In genomic region chr9:70269349-70269748, GRCm38 (mm10) we compare ENCODE assay signal across 12 mouse cellular contexts.
DNase-seq lines count a peak whose midpoint lies in the region; ATAC-seq lines count a peak whose summit lies in the region.
"Had no signal": no experiment of that assay in that cellular context is flagged by ENCODE, and none has a peak within 500 bp of the region (broad histone marks: within the 10 kb centered on the region; RNA-seq: fewer than 3 reads in every experiment).

No protein-coding gene starts in this region.

- H3K27ac ChIP-seq in hindbrain, embryonic 11.5 days (ENCODE audit: low read depth, low read length) = peak overlapping the region; percentile 17; the same call in 1 of the 2 replicates
- no peak overlapping the region; the same call in 1 of the 2 replicates for H3K27ac ChIP-seq in hindbrain, embryonic 16.5 days (ENCODE audit: low read depth, low read length)
- peak overlapping the region; percentile 50; the same call in 1 of the 2 replicates for H3K27ac ChIP-seq in limb, embryonic 10.5 days
- H3K27ac ChIP-seq: embryonic facial prominence, embryonic 12.5 days had no signal

- H3K36me3 ChIP-seq in hindbrain, embryonic 11.5 days (ENCODE audit: control insufficient read depth, insufficient read depth, low read length) = no peaks in the 10 kb centered on the region
- H3K36me3 ChIP-seq in hindbrain, embryonic 16.5 days (ENCODE audit: control insufficient read depth, insufficient read depth, low read length) = no peaks in the 10 kb centered on the region
- H3K36me3 ChIP-seq in limb, embryonic 10.5 days = no peaks in the 10 kb centered on the region
- H3K36me3 ChIP-seq: embryonic facial prominence, embryonic 12.5 days; G1E; heart, embryonic 12.5 days had no signal

- H3K4me1 ChIP-seq in hindbrain, embryonic 11.5 days (replicated peaks; ENCODE audit: control insufficient read depth, insufficient read depth, low read length) = no peaks in the 10 kb centered on the region
- no peaks in the 10 kb centered on the region for H3K4me1 ChIP-seq in hindbrain, embryonic 16.5 days (ENCODE audit: control insufficient read depth, insufficient read depth, low read depth, low read length)
- H3K4me1 ChIP-seq in limb, embryonic 10.5 days = peaks cover 7% of the 10 kb centered on the region; the same call in 1 of the 2 replicates
- H3K4me1 ChIP-seq: embryonic facial prominence, embryonic 12.5 days had no signal

- no peaks in the 10 kb centered on the region for H3K27me3 ChIP-seq in hindbrain, embryonic 11.5 days (ENCODE audit: control insufficient read depth, insufficient read depth, low read length)
- no peaks in the 10 kb centered on the region for H3K27me3 ChIP-seq in hindbrain, embryonic 16.5 days (replicated peaks; ENCODE audit: control insufficient read depth, insufficient read depth, low read length)
- H3K27me3 ChIP-seq in limb, embryonic 10.5 days (ENCODE audit: low read depth, poor library complexity, severe bottlenecking) = no peaks in the 10 kb centered on the region
- H3K27me3 ChIP-seq: embryonic facial prominence, embryonic 12.5 days; heart, embryonic 12.5 days had no signal

- no peak for ATAC-seq in hindbrain, embryonic 11.5 days (ENCODE audit: low FRiP score)
- no peak for ATAC-seq in hindbrain, embryonic 16.5 days
- no peak for ATAC-seq in megakaryocyte progenitor cell, adult 5-6 weeks (replicated peaks; ENCODE audit: poor library complexity)

- H3K9me3 ChIP-seq in hindbrain, embryonic 11.5 days (ENCODE audit: control insufficient read depth, low read length) = no peaks in the 10 kb centered on the region
- H3K9me3 ChIP-seq in hindbrain, embryonic 16.5 days (ENCODE audit: control insufficient read depth, low read length) = no peaks in the 10 kb centered on the region
- no peaks in the 10 kb centered on the region for H3K9me3 ChIP-seq in limb, embryonic 10.5 days (replicated peaks)
- H3K9me3 ChIP-seq: embryonic facial prominence, embryonic 12.5 days; G1E; heart, embryonic 12.5 days had no signal

- peak; percentile 43 for DNase-seq in hindbrain, embryonic 11.5 days (ENCODE audit: low spot score)
- DNase-seq in right cerebral cortex, adult 18-20 months = peak; percentile 16
- no peak for DNase-seq in right cerebral cortex, adult 2 months (ENCODE audit: low spot score in 2 of 2)
- no peak for DNase-seq in limb, embryonic 10.5 days (ENCODE audit: low spot score)
- no peak for DNase-seq in ovary, adult 18-20 months (ENCODE audit: low spot score)
- no peak for DNase-seq in adipocyte (ENCODE audit: low spot score)
- DNase-seq: adrenal gland, postnatal 36 days had no signal

- H3K4me3 ChIP-seq in hindbrain, embryonic 11.5 days (ENCODE audit: low read depth, low read length) = no peak overlapping the region
- H3K4me3 ChIP-seq in hindbrain, embryonic 16.5 days (ENCODE audit: low read length) = no peak overlapping the region
- H3K4me3 ChIP-seq in limb, embryonic 10.5 days = no peak overlapping the region
- H3K4me3 ChIP-seq: embryonic facial prominence, embryonic 12.5 days; heart, embryonic 12.5 days had no signal

- no peak overlapping the region for H3K9ac ChIP-seq in hindbrain, embryonic 11.5 days (ENCODE audit: low read depth, low read length)
- H3K9ac ChIP-seq in hindbrain, embryonic 16.5 days (ENCODE audit: low read depth, low read length) = no peak overlapping the region
- H3K9ac ChIP-seq: embryonic facial prominence, embryonic 12.5 days; heart, embryonic 12.5 days had no signal

- H3K4me2 ChIP-seq in hindbrain, embryonic 11.5 days (replicated peaks; ENCODE audit: low read depth, low read length) = no peak overlapping the region
- H3K4me2 ChIP-seq in hindbrain, embryonic 16.5 days (ENCODE audit: low read length) = no peak overlapping the region
- H3K4me2 ChIP-seq: embryonic facial prominence, embryonic 12.5 days; heart, embryonic 12.5 days had no signal

- WGBS in hindbrain, embryonic 11.5 days = 33% methylated on average over 10 of the region's 10 CpGs
- 24% methylated on average over 10 of the region's 10 CpGs for WGBS in hindbrain, embryonic 16.5 days
- 88% methylated on average over 10 of the region's 10 CpGs for WGBS in limb, embryonic 10.5 days

Comparison
In these comparisons a context has a peak if more than half of its experiments do, and no peak if none do; other contexts are left out.
1. DNase-seq: peak in hindbrain, embryonic 11.5 days (single experiment) and right cerebral cortex, adult 18-20 months (single experiment); none in right cerebral cortex, adult 2 months (0 of 2), limb, embryonic 10.5 days (single experiment), ovary, adult 18-20 months (single experiment) and adipocyte (single experiment).